Comparison of ENCODE assay signal across 15 mouse cellular contexts in genomic region chr4:99354835-99355234, GRCm38 (mm10). TPM values are rescaled to one million over a fixed set of nuclear protein-coding genes. Genes with fewer than 3 reads are reported as not detected.
DNase-seq lines count a peak whose midpoint lies in the region; ATAC-seq and TF ChIP-seq lines count a peak whose summit lies in the region.
"Had no signal": no experiment of that assay in that cellular context is flagged by ENCODE, and none has a peak within 500 bp of the region (broad histone marks: within the 10 kb centered on the region; RNA-seq: fewer than 3 reads in every experiment).

No protein-coding gene starts in this region.

- TF ChIP-seq CTCF in left cerebral cortex, adult 2 months (IDR thresholded peaks at IDR 0.05), result no peak
- no peak for TF ChIP-seq CTCF in hindbrain, postnatal 0 days (IDR thresholded peaks at IDR 0.05; ENCODE audit: low read depth)

- peak overlapping the region; percentile 32; the same call in 1 of the 2 replicates for H3K4me2 ChIP-seq in embryonic facial prominence, embryonic 13.5 days
- H3K4me2 ChIP-seq in hindbrain, postnatal 0 days (ENCODE audit: low read depth, low read length), result peak overlapping the region; percentile 18; the same call in 1 of the 2 replicates
- 0 out of 2 replicates have a peak overlapping the region, but pooled peaks have one; percentile 17 for H3K4me2 ChIP-seq in stomach, embryonic 16.5 days (ENCODE audit: low read depth, low read length)
- H3K4me2 ChIP-seq: neural tube, embryonic 12.5 days had no signal

- WGBS in embryonic facial prominence, embryonic 13.5 days, result 40% methylated on average over 9 of the region's 9 CpGs
- 51% methylated on average over 9 of the region's 9 CpGs for WGBS in embryonic facial prominence, embryonic 10.5 days
- 48% methylated on average over 9 of the region's 9 CpGs for WGBS in hindbrain, postnatal 0 days
- 47% methylated on average over 9 of the region's 9 CpGs for WGBS in stomach, embryonic 16.5 days

- H3K4me1 ChIP-seq in embryonic facial prominence, embryonic 13.5 days, result peaks cover 5% of the 10 kb centered on the region; the same call in 1 of the 2 replicates
- H3K4me1 ChIP-seq in embryonic facial prominence, embryonic 10.5 days, result peaks cover 21% of the 10 kb centered on the region
- 0 out of 2 replicates have a peak, but pooled peaks cover 3% of the 10 kb centered on the region for H3K4me1 ChIP-seq in hindbrain, postnatal 0 days (ENCODE audit: insufficient read depth, low read length)
- no peaks in the 10 kb centered on the region; the same call in 1 of the 2 replicates for H3K4me1 ChIP-seq in stomach, embryonic 16.5 days (ENCODE audit: control insufficient read depth, insufficient read depth, low read length)
- H3K4me1 ChIP-seq: neural tube, embryonic 12.5 days had no signal

- intact Hi-C loops in left cerebral cortex, adult 2 months (cut with DNase I), result no loop called here

- H3K36me3 ChIP-seq in embryonic facial prominence, embryonic 13.5 days, result no peaks in the 10 kb centered on the region
- H3K36me3 ChIP-seq in embryonic facial prominence, embryonic 10.5 days (replicated peaks), result no peaks in the 10 kb centered on the region
- H3K36me3 ChIP-seq in hindbrain, postnatal 0 days (ENCODE audit: insufficient read depth, low read length), result no peaks in the 10 kb centered on the region
- no peaks in the 10 kb centered on the region for H3K36me3 ChIP-seq in stomach, embryonic 16.5 days (ENCODE audit: control insufficient read depth, insufficient read depth, low read length)
- H3K36me3 ChIP-seq: neural tube, embryonic 12.5 days had no signal

- ATAC-seq in embryonic facial prominence, embryonic 13.5 days (ENCODE audit: insufficient number of reproducible peaks, insufficient read depth, low FRiP score, low TSS enrichment, low read depth), result no peak
- ATAC-seq in hindbrain, postnatal 0 days, result no peak
- no peak for ATAC-seq in stomach, embryonic 16.5 days (ENCODE audit: insufficient read depth, low FRiP score)

- H3K27ac ChIP-seq in embryonic facial prominence, embryonic 13.5 days, result no peak overlapping the region
- no peak overlapping the region for H3K27ac ChIP-seq in embryonic facial prominence, embryonic 10.5 days (replicated peaks)
- no peak overlapping the region for H3K27ac ChIP-seq in left cerebral cortex, adult 2 months
- no peak overlapping the region for H3K27ac ChIP-seq in hindbrain, postnatal 0 days
- no peak overlapping the region for H3K27ac ChIP-seq in stomach, embryonic 16.5 days (ENCODE audit: low read length)
- H3K27ac ChIP-seq: neural tube, embryonic 12.5 days had no signal

- H3K27me3 ChIP-seq in embryonic facial prominence, embryonic 13.5 days, result peaks cover 5% of the 10 kb centered on the region
- H3K27me3 ChIP-seq in embryonic facial prominence, embryonic 10.5 days (replicated peaks; ENCODE audit: low read depth, poor library complexity, severe bottlenecking), result 0 out of 2 replicates have a peak, but pooled peaks cover 13% of the 10 kb centered on the region
- no peaks in the 10 kb centered on the region for H3K27me3 ChIP-seq in hindbrain, postnatal 0 days (ENCODE audit: insufficient read depth, low read length)
- no peaks in the 10 kb centered on the region for H3K27me3 ChIP-seq in stomach, embryonic 16.5 days (ENCODE audit: control insufficient read depth, insufficient read depth, low read length)
- H3K27me3 ChIP-seq: neural tube, embryonic 12.5 days had no signal

- DNase-seq in embryonic facial prominence, embryonic 10.5 days (ENCODE audit: low spot score), result no peak
- DNase-seq in left cerebral cortex, adult 2 months (ENCODE audit: extremely low spot score in 1 of 2, low spot score in 2 of 2), result no peak
- DNase-seq in left cerebral cortex, adult 8-10 months (ENCODE audit: low spot score in 2 of 2), result no peak
- DNase-seq in hindbrain, postnatal 0 days (ENCODE audit: low spot score), result no peak
- DNase-seq in ovary, postnatal 14 days (ENCODE audit: low spot score), result no peak
- DNase-seq in adrenal gland, adult 2 months, result no peak
- DNase-seq: adrenal gland, postnatal 36 days; cerebellum, adult 11 months; heart, adult 18-20 months; kidney, adult 9 months; layer of hippocampus, adult 9-11 months; lung, adult 18-20 months had no signal

- H3K9ac ChIP-seq in embryonic facial prominence, embryonic 13.5 days, result no peak overlapping the region
- H3K9ac ChIP-seq in hindbrain, postnatal 0 days (replicated peaks; ENCODE audit: low read length), result no peak overlapping the region
- no peak overlapping the region for H3K9ac ChIP-seq in stomach, embryonic 16.5 days (ENCODE audit: low read length)
- H3K9ac ChIP-seq: neural tube, embryonic 12.5 days had no signal

- no peak overlapping the region for H3K4me3 ChIP-seq in embryonic facial prominence, embryonic 13.5 days
- no peak overlapping the region for H3K4me3 ChIP-seq in embryonic facial prominence, embryonic 10.5 days
- H3K4me3 ChIP-seq in left cerebral cortex, adult 2 months, result 0 out of 2 replicates have a peak overlapping the region, but pooled peaks have one; percentile 17
- no peak overlapping the region for H3K4me3 ChIP-seq in hindbrain, postnatal 0 days (ENCODE audit: low read length)
- no peak overlapping the region for H3K4me3 ChIP-seq in stomach, embryonic 16.5 days (replicated peaks; ENCODE audit: low read length)
- H3K4me3 ChIP-seq: neural tube, embryonic 12.5 days had no signal

- no peaks in the 10 kb centered on the region for H3K9me3 ChIP-seq in embryonic facial prominence, embryonic 13.5 days
- H3K9me3 ChIP-seq in embryonic facial prominence, embryonic 10.5 days, result no peaks in the 10 kb centered on the region
- 0 out of 2 replicates have a peak, but pooled peaks cover 3% of the 10 kb centered on the region for H3K9me3 ChIP-seq in hindbrain, postnatal 0 days (ENCODE audit: low read length)
- no peaks in the 10 kb centered on the region for H3K9me3 ChIP-seq in stomach, embryonic 16.5 days (replicated peaks; ENCODE audit: control insufficient read depth, low read length)

RNA-seq across cellular contexts. Expression of gene Gm12689, which starts 59.1 kb away (rescaled TPM):
- 0.45 and 0.51 TPM in 2 replicates for polyA plus RNA-seq in embryonic facial prominence, embryonic 13.5 days (2015; fragmentation: Nextera tagmentation; extraction: Ambion mirVana)
- 0.18 TPM in 1 of 2 replicates, not detected in the other for polyA plus RNA-seq in embryonic facial prominence, embryonic 10.5 days (2016; fragmentation: Nextera tagmentation; extraction: Ambion mirVana)
- 1 to 10 TPM in 1 of 2 experiments, under 1 TPM in 1; 0.84 to 1.3 TPM for total RNA-seq in left cerebral cortex, adult 2 months (2021)
- under 1 TPM; 0.41 to 0.81 (median 0.59) TPM for total RNA-seq in left cerebral cortex, adult 8-10 months (2022)
- 0.21 TPM in 1 of 2 replicates, not detected in the other for total RNA-seq in hindbrain, postnatal 0 days (2014; rRNA removed)
- polyA plus RNA-seq in hindbrain, postnatal 0 days (2015; fragmentation: Nextera tagmentation; extraction: Ambion mirVana), result 0.21 TPM in 1 of 2 replicates, not detected in the other
- 0.22 TPM in 2 replicates for polyA plus RNA-seq in stomach, embryonic 16.5 days (2015; fragmentation: Nextera tagmentation; extraction: Ambion mirVana)
- under 1 TPM; 0.28 to 0.40 TPM for total RNA-seq in adrenal gland, adult 2 months (2021)
- polyA plus RNA-seq in adrenal gland, adult 2 months (2012; rRNA removed), result 0.13 and 0.22 TPM in 2 replicates
- total RNA-seq: heart, adult 18-20 months had no signal
